Mouse (Mus musculus) urinary bladder, postnatal 14 days (tissue): Measurements from ENCODE around the gene Ppp5c.
"Not testable (repeated sequence)": the region's sequence is repeated elsewhere in the genome, so short reads cannot be mapped to it uniquely, and the experiment has no call there.

Source experiments
- DNase-seq: peaks from one replicate; pipeline ENCODE4 v3.0.0; 2021; ENCODE audit warnings: low spot score

Gene Ppp5c

GRCm38 (mm10) chr7:17027588-17028343 lies at the start of gene Ppp5c:
Gene Ppp5c, minus strand, starts transcription at chr7:17027924.
- DNase-seq = peak; percentile 90

- no peak for DNase-seq
Observed at GRCm38 (mm10) chr7:17076542-17076941, 48.8 kb upstream of the Ppp5c start.

GRCm38 (mm10) chr7:17073904-17074615 lies 46.3 kb upstream of the Ppp5c start, which contains the start of gene Psg16:
Gene Psg16, plus strand, starts transcription at chr7:17074040.
- peak; percentile 59 for DNase-seq

- DNase-seq = no peak
Observed at GRCm38 (mm10) chr7:17073513-17073903, 45.8 kb upstream of the Ppp5c start.

GRCm38 (mm10) chr7:17067651-17068050 lies 39.9 kb upstream of the Ppp5c start:
- not testable (repeated sequence) for DNase-seq

- no peak for DNase-seq
Observed at GRCm38 (mm10) chr7:17067000-17067399, 39.3 kb upstream of the Ppp5c start.

- DNase-seq = peak; percentile 85
Observed at GRCm38 (mm10) chr7:17066412-17066811, 38.7 kb upstream of the Ppp5c start.

GRCm38 (mm10) chr7:17065620-17066019 lies 37.9 kb upstream of the Ppp5c start:
- no peak for DNase-seq

- DNase-seq = peak; percentile 22
Observed at GRCm38 (mm10) chr7:17062845-17063244, 35.1 kb upstream of the Ppp5c start.

GRCm38 (mm10) chr7:17062389-17062788 lies 34.7 kb upstream of the Ppp5c start, which contains the start of gene Hif3a:
Gene Hif3a, minus strand, starts transcription at chr7:17062427.
- DNase-seq = peak; percentile 71

GRCm38 (mm10) chr7:17060782-17061605 lies 33.3 kb upstream of the Ppp5c start:
- peak; percentile 68 for DNase-seq

- peak; percentile 98 for DNase-seq
Observed at GRCm38 (mm10) chr7:17060031-17060781, 32.5 kb upstream of the Ppp5c start.

GRCm38 (mm10) chr7:17059463-17059844 lies 31.7 kb upstream of the Ppp5c start:
- no peak for DNase-seq

- DNase-seq = peak; percentile 64
Observed at GRCm38 (mm10) chr7:17058816-17059462, 31.2 kb upstream of the Ppp5c start.

GRCm38 (mm10) chr7:17058071-17058689 lies 30.5 kb upstream of the Ppp5c start:
- DNase-seq = peak; percentile 88

- DNase-seq = peak; percentile 37
Observed at GRCm38 (mm10) chr7:17056601-17057523, 29.1 kb upstream of the Ppp5c start.

- peak; percentile 94 for DNase-seq
Observed at GRCm38 (mm10) chr7:17056081-17056581, 28.4 kb upstream of the Ppp5c start.

GRCm38 (mm10) chr7:17055287-17055946 lies 27.7 kb upstream of the Ppp5c start:
- no peak for DNase-seq
